Mouse (Mus musculus) liver, adult (tissue): Measurements from ENCODE around the gene Fam171a1.

ENCODE experiments used
- GATA4 ChIP-seq: IDR thresholded peaks from 2 replicates; pipeline ENCODE4 v1.6.1; 2014; ENCODE audit warnings: mild to moderate bottlenecking, low read length; ENCODE audit not compliant: insufficient replicate concordance

Fam171a1 gene

GRCm38 (mm10) chr2:3185335-3185734 lies 71.3 kb downstream of the Fam171a1 start:
- no peak for TF ChIP-seq GATA4

- no peak for TF ChIP-seq GATA4
Measured at GRCm38 (mm10) chr2:3188745-3189475, 74.9 kb downstream of the Fam171a1 start.

- TF ChIP-seq GATA4, result no peak
Measured at GRCm38 (mm10) chr2:3191149-3191548, 77.1 kb downstream of the Fam171a1 start.

GRCm38 (mm10) chr2:3195511-3195910 lies 81.5 kb downstream of the Fam171a1 start:
- TF ChIP-seq GATA4, result no peak

DNA sequence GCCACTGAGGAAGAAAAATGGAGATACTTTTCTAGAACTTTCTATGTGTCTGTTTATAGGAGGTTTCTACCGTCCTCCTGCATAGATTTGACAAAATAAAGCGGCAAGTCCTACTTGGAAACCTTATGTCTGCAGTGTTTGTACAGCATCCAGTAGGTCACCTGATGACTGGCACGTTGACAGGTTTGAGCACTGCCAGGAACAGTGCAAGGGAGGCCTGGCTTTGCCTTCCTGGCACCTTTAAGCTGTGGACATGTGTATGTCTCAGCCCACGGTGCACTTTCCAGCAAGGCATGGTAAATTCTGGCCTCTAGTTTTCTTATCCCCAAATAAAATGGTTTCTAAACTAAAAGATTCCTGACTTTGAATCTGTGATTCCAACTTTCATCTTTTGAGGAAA lies 86.4 kb downstream of the Fam171a1 start:
- TF ChIP-seq GATA4, result no peak

DNA sequence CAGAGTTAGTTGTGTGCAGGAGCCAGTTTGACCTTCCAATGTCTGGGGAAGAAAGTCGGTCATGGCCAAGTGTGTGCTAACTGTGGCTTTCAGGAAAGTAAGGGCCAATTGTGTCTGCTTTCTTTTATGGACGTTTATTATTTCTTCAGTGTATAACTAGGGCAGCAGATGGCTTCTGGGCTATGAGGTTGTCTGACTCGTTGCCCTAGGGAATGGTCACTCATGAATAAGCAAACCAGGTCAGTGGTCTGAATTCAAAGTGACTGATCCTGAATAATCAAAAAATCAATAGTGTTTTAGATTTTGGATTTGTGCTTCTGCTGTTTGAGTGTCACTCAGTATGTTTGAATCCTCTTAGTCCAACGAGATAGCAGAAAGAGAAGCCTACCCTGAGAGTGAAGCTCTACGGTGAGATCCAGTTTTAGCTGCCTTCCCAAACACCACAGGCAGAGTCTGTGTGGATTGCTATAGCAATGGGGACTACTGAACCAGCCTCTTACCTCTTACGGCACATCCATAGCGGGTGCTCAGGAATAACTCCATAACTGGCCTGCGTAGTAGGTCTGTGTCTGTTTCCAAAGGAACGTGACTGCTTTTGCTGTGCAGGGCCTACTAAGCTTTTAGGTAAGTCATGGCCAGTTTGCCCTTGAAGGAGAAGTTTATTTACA lies 93.1 kb downstream of the Fam171a1 start:
- no peak for TF ChIP-seq GATA4

DNA sequence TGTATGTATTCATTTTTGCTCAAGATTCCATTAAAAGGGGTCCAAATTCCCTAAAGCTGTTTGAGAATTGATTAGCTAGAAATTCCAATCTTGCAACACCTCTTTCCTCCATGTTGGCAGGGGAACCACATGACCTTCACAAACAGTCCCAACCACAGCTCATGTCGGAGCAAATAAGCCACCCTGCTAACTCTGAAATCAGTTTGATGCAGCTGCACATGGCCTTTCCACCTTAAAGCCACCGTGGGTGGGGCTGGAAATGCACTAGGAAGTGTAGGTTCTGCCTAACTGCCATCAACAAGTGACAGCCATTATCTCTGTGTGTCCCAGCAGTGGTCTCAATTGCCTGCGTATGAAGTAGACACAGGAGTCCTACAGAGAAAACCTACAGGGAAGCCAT lies 101.5 kb downstream of the Fam171a1 start:
- TF ChIP-seq GATA4, result no peak

- TF ChIP-seq GATA4, result no peak
Measured at GRCm38 (mm10) chr2:3216617-3217016, 102.6 kb downstream of the Fam171a1 start.

DNA sequence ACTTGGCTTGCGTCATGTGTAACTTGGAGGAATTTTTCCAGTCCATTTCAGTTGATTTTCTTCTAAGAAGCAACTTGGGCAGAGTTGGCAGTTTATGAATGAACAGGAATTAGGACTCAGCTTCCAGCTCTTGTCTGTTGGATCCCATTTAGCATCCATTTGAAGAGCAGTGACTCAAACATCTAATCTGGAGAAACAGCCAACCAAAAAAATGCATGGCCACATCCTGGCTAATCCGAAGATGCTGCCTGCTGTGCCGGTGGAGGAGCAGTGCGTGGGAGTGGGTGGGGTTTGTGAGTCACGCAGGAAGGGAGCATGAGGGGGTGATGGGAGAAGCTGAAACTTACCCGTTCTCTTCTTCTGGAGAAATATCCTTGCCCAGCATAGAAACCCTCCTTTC lies 104.2 kb downstream of the Fam171a1 start:
- no peak for TF ChIP-seq GATA4

DNA sequence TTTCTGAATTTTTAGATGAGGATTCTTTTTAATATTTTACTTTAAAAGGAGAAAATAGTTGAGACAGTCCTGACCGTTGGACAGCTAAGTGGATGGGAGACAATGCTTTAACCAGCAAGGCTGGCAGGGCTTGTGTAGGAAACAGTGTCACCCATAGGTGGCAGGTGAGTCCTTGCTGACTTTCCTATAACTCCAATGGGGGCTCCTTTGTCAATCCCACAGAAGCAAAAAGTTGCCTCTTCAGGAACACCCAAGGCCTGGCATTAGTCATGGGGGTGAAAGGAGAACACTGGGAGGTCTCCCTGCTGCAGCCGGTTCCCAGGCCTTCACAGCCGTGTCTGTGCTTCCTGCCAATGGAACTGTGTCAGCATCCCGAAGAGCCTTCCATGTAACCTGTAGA lies 114.5 kb downstream of the Fam171a1 start:
- no peak for TF ChIP-seq GATA4

DNA sequence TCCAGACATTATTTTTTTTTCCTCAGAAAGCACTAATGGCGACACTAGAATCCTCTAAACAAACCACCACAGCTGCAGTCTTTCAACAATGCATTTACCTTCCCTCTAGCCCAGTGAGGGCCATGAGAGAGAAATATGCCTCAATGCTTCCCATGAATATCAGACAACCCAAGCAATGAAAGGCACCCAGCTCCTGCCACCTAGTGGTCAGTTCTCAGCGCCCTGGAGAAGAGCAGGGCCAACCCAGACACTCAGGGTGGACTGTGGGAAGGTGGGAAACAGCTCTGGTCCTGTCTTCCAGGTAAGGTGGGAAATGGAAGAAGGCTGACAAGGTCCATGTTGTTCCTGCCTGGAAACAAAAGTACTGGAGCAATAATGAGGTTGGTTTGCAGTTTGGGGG lies 115.0 kb downstream of the Fam171a1 start:
- TF ChIP-seq GATA4, result no peak

DNA sequence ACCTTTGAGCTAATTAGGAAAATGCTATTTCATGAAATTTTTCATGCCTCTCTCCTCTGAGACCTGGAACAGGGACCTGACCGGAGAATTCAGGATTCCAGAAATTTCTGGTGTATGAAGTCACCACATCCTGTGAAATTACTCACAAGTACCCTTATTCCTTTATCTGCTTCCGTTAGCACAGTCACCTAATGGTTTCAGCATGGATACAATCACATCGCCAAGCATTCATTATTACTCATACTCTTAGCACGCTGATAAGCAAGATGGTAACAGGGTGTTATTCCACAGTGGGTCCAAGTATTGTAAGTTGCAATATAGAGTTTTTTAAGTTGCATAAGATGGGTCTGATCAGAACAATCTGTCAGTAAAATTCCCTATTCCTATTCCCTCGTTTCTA lies 125.2 kb downstream of the Fam171a1 start:
- no peak for TF ChIP-seq GATA4

- TF ChIP-seq GATA4, result no peak
Measured at GRCm38 (mm10) chr2:3244251-3244650, 130.2 kb downstream of the Fam171a1 start.

DNA sequence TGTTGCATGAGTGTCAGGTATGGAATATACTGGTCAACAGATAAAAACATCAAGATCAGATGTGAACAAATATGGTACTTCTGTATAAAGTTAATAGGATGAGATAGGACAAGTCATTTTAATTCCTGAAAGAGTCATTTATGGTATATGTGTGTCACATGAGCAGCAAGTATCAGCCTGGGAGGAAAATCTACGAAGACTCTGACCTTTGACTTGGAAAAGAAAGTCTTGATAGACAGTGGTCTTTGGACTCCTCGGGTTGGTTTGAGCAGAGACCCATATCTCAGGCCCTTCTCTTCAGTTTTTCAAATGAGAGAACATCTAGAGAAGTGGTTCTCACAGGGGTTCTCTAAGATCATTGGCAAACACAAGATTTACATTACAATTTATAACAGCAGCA lies 137.3 kb downstream of the Fam171a1 start:
- no peak for TF ChIP-seq GATA4

- TF ChIP-seq GATA4, result no peak
Measured at GRCm38 (mm10) chr2:3266466-3266865, 152.4 kb downstream of the Fam171a1 start.

GRCm38 (mm10) chr2:3267879-3268278 lies 153.9 kb downstream of the Fam171a1 start:
- no peak for TF ChIP-seq GATA4

DNA sequence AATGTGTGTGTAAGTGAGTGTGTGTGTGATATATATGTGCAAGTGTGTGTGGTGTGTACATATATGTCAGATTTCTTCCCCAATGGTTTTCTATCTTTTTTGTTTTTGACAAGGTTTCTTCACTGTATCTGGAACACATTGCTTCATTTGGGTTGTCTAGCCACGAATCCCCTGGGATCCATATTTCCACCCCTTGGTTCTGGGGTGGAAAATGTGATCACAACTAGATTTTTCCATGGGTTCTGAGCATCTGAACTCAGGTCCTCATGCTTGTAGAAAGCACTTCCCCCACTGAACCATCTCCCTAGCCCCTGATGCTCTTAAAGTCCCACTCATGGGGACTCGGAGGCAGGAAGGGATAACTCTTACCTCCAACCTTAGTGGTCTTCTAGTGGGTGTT lies 159.3 kb downstream of the Fam171a1 start:
- TF ChIP-seq GATA4, result no peak
